ENCODE assay signal across 8 mouse cellular contexts in genomic region chr3:9345885-9346284, GRCm38 (mm10).
DNase-seq lines count a peak whose midpoint lies in the region; ATAC-seq and TF ChIP-seq lines count a peak whose summit lies in the region.
"Had no signal": no experiment of that assay in that cellular context is flagged by ENCODE, and none has a peak within 500 bp of the region (broad histone marks: within the 10 kb centered on the region; RNA-seq: fewer than 3 reads in every experiment).

No protein-coding gene starts in this region.

- TF ChIP-seq POLR2A in limb, embryonic 14.5 days (IDR thresholded peaks at IDR 0.05; ENCODE audit: borderline replicate concordance, extremely low read depth, insufficient read depth, insufficient read length), result no peak

- H3K27ac ChIP-seq in lung, embryonic 14.5 days (ENCODE audit: low read depth), result no peak overlapping the region
- no peak overlapping the region for H3K27ac ChIP-seq in forebrain, embryonic 16.5 days (ENCODE audit: low read length)
- H3K27ac ChIP-seq in limb, embryonic 14.5 days (replicated peaks; ENCODE audit: low read depth, low read length), result no peak overlapping the region
- H3K27ac ChIP-seq in stomach, embryonic 16.5 days (ENCODE audit: low read length), result no peak overlapping the region

- 38% methylated on average over 9 of the region's 9 CpGs for WGBS in lung, embryonic 14.5 days
- WGBS in forebrain, embryonic 16.5 days, result 24% methylated on average over 9 of the region's 9 CpGs
- WGBS in limb, embryonic 14.5 days, result 15% methylated on average over 9 of the region's 9 CpGs
- 46% methylated on average over 9 of the region's 9 CpGs for WGBS in stomach, embryonic 16.5 days

- no peaks in the 10 kb centered on the region for H3K27me3 ChIP-seq in lung, embryonic 14.5 days (ENCODE audit: insufficient read depth, low read length)
- H3K27me3 ChIP-seq in forebrain, embryonic 16.5 days (replicated peaks; ENCODE audit: control insufficient read depth, insufficient read depth, low read length), result peaks cover 11% of the 10 kb centered on the region
- H3K27me3 ChIP-seq in limb, embryonic 14.5 days (ENCODE audit: control insufficient read depth, insufficient read depth, low read length), result peaks cover 16% of the 10 kb centered on the region
- peaks cover 4% of the 10 kb centered on the region; the same call in 1 of the 2 replicates for H3K27me3 ChIP-seq in stomach, embryonic 16.5 days (ENCODE audit: control insufficient read depth, insufficient read depth, low read length)

- H3K36me3 ChIP-seq in lung, embryonic 14.5 days (ENCODE audit: insufficient read depth), result no peaks in the 10 kb centered on the region
- no peaks in the 10 kb centered on the region for H3K36me3 ChIP-seq in forebrain, embryonic 16.5 days (ENCODE audit: control insufficient read depth, insufficient read depth)
- no peaks in the 10 kb centered on the region for H3K36me3 ChIP-seq in limb, embryonic 14.5 days (ENCODE audit: control insufficient read depth, insufficient read depth, low read length)
- H3K36me3 ChIP-seq in stomach, embryonic 16.5 days (ENCODE audit: control insufficient read depth, insufficient read depth, low read length), result no peaks in the 10 kb centered on the region

- peak overlapping the region; percentile 96 for H3K4me2 ChIP-seq in lung, embryonic 14.5 days
- H3K4me2 ChIP-seq in forebrain, embryonic 16.5 days (ENCODE audit: low read length), result peak overlapping the region; percentile 1; the same call in 1 of the 2 replicates
- H3K4me2 ChIP-seq in limb, embryonic 14.5 days (replicated peaks; ENCODE audit: low read depth, low read length, severe bottlenecking), result peak overlapping the region; percentile 95; the same call in 1 of the 2 replicates
- H3K4me2 ChIP-seq in stomach, embryonic 16.5 days (ENCODE audit: low read depth, low read length), result peak overlapping the region; percentile 89; the same call in 1 of the 2 replicates

- peak overlapping the region; percentile 51 for H3K4me3 ChIP-seq in lung, embryonic 14.5 days (ENCODE audit: low read depth, low read length)
- H3K4me3 ChIP-seq in forebrain, embryonic 16.5 days (replicated peaks; ENCODE audit: low read length), result no peak overlapping the region
- peak overlapping the region; percentile 49; the same call in 1 of the 2 replicates for H3K4me3 ChIP-seq in limb, embryonic 14.5 days (replicated peaks; ENCODE audit: low read length)
- no peak overlapping the region for H3K4me3 ChIP-seq in stomach, embryonic 16.5 days (replicated peaks; ENCODE audit: low read length)

- no peak for ATAC-seq in lung, embryonic 14.5 days (ENCODE audit: insufficient read depth)
- no peak for ATAC-seq in forebrain, embryonic 16.5 days
- no peak for ATAC-seq in limb, embryonic 14.5 days (ENCODE audit: low FRiP score, low read depth)
- no peak for ATAC-seq in stomach, embryonic 16.5 days (ENCODE audit: insufficient read depth, low FRiP score)
- ATAC-seq: Patski had no signal

- H3K9me3 ChIP-seq in lung, embryonic 14.5 days (ENCODE audit: low read depth, low read length), result no peaks in the 10 kb centered on the region
- no peaks in the 10 kb centered on the region for H3K9me3 ChIP-seq in forebrain, embryonic 16.5 days (ENCODE audit: control insufficient read depth, low read length)
- no peaks in the 10 kb centered on the region for H3K9me3 ChIP-seq in limb, embryonic 14.5 days (ENCODE audit: control insufficient read depth, low read length)
- H3K9me3 ChIP-seq in stomach, embryonic 16.5 days (replicated peaks; ENCODE audit: control insufficient read depth, low read length), result no peaks in the 10 kb centered on the region

- TF ChIP-seq CTCF in lung, embryonic 14.5 days (IDR thresholded peaks at IDR 0.05; ENCODE audit: low read depth), result no peak

- no peak for DNase-seq in lung, embryonic 14.5 days
- no peak for DNase-seq in lung, adult 18-20 months
- DNase-seq in limb, embryonic 14.5 days (ENCODE audit: low spot score), result no peak
- no peak for DNase-seq in layer of hippocampus, adult 18-20 months (ENCODE audit: low spot score in 2 of 2)
- DNase-seq in spleen, postnatal 10 days (ENCODE audit: low spot score in 2 of 2), result no peak

- H3K9ac ChIP-seq in lung, embryonic 14.5 days, result no peak overlapping the region
- no peak overlapping the region for H3K9ac ChIP-seq in forebrain, embryonic 16.5 days (replicated peaks; ENCODE audit: low read depth, low read length)
- no peak overlapping the region for H3K9ac ChIP-seq in limb, embryonic 14.5 days (ENCODE audit: low read depth, low read length, severe bottlenecking)
- H3K9ac ChIP-seq in stomach, embryonic 16.5 days (ENCODE audit: low read length), result no peak overlapping the region

- no peaks in the 10 kb centered on the region for H3K4me1 ChIP-seq in lung, embryonic 14.5 days (ENCODE audit: insufficient read depth)
- H3K4me1 ChIP-seq in forebrain, embryonic 16.5 days (replicated peaks; ENCODE audit: control insufficient read depth, insufficient read depth, low read length), result peaks cover 10% of the 10 kb centered on the region
- H3K4me1 ChIP-seq in limb, embryonic 14.5 days (ENCODE audit: control insufficient read depth, insufficient read depth, low read length), result peaks cover 16% of the 10 kb centered on the region
- peaks cover 15% of the 10 kb centered on the region for H3K4me1 ChIP-seq in stomach, embryonic 16.5 days (ENCODE audit: control insufficient read depth, insufficient read depth, low read length)

Comparison
In these comparisons a context has a peak if more than half of its experiments do, and no peak if none do; other contexts are left out.
1. H3K4me2 ChIP-seq: peak in every context shown above with its lines; median percentile 96 in lung, embryonic 14.5 days; 95 in limb, embryonic 14.5 days; 89 in stomach, embryonic 16.5 days; 1 in forebrain, embryonic 16.5 days.
2. H3K4me3 ChIP-seq: peak in lung, embryonic 14.5 days (single experiment) and limb, embryonic 14.5 days (single experiment); none in forebrain, embryonic 16.5 days (single experiment) and stomach, embryonic 16.5 days (single experiment).